In the genomic region with DNA sequence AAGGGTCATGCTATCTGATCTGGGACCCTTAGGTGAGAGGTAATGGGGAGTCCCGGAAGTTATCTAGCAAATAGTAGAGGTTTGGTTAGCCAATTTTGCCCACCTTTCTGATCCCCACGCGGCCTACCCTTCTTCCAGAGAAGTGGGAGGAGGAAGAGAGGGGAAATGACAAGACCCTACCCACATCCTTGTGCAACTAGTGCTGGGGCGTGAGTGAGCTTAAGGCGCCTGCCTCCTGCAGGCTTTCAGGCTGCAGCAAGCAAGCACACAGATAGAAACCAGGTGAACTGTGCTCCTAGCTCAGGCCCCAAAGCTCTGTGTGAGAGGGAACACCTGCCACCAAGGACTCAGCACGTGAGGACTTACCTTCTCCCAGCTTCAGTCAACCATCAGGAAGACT, we compare ENCODE assay signal across 8 mouse cellular contexts. TPM values are rescaled to one million over a fixed set of nuclear protein-coding genes. Genes with fewer than 3 reads are reported as not detected.
A peak's percentile ranks its signal among the peaks of the same experiment; 100 is the strongest.
DNase-seq lines count a peak whose midpoint lies in the region; ATAC-seq lines count a peak whose summit lies in the region.

No protein-coding gene starts in this region.

- peak overlapping the region; percentile 65 for H3K4me3 ChIP-seq in neural tube, embryonic 11.5 days (ENCODE audit: low read depth, low read length)
- peak overlapping the region; percentile 70 for H3K4me3 ChIP-seq in forebrain, embryonic 12.5 days (replicated peaks)
- peak overlapping the region; percentile 78 for H3K4me3 ChIP-seq in liver, embryonic 11.5 days (ENCODE audit: low read depth, low read length)
- peak overlapping the region; percentile 69 for H3K4me3 ChIP-seq in stomach, embryonic 16.5 days (replicated peaks; ENCODE audit: low read length)

- H3K9me3 ChIP-seq in neural tube, embryonic 11.5 days (ENCODE audit: control insufficient read depth, low read length) = no peaks in the 10 kb centered on the region
- no peaks in the 10 kb centered on the region for H3K9me3 ChIP-seq in forebrain, embryonic 12.5 days
- H3K9me3 ChIP-seq in liver, embryonic 11.5 days (ENCODE audit: control insufficient read depth, low read length) = no peaks in the 10 kb centered on the region
- H3K9me3 ChIP-seq in stomach, embryonic 16.5 days (replicated peaks; ENCODE audit: control insufficient read depth, low read length) = no peaks in the 10 kb centered on the region

- H3K9ac ChIP-seq in neural tube, embryonic 11.5 days (ENCODE audit: low read length) = no peak overlapping the region; the same call in 1 of the 2 replicates
- H3K9ac ChIP-seq in forebrain, embryonic 12.5 days = peak overlapping the region; percentile 85; the same call in 1 of the 2 replicates
- peak overlapping the region; percentile 72; the same call in 1 of the 2 replicates for H3K9ac ChIP-seq in liver, embryonic 11.5 days (ENCODE audit: low read depth, low read length)
- peak overlapping the region; percentile 87 for H3K9ac ChIP-seq in stomach, embryonic 16.5 days (ENCODE audit: low read length)

- H3K27ac ChIP-seq in neural tube, embryonic 11.5 days (ENCODE audit: low read depth, low read length) = peak overlapping the region; percentile 81
- no peak overlapping the region for H3K27ac ChIP-seq in forebrain, embryonic 12.5 days
- peak overlapping the region; percentile 73; the same call in 1 of the 2 replicates for H3K27ac ChIP-seq in liver, embryonic 11.5 days (ENCODE audit: low read depth, low read length)
- H3K27ac ChIP-seq in stomach, embryonic 16.5 days (ENCODE audit: low read length) = peak overlapping the region; percentile 80

- peaks cover 9% of the 10 kb centered on the region; the same call in 1 of the 2 replicates for H3K27me3 ChIP-seq in neural tube, embryonic 11.5 days (ENCODE audit: control insufficient read depth, insufficient read depth, low read length)
- peaks cover 45% of the 10 kb centered on the region for H3K27me3 ChIP-seq in forebrain, embryonic 12.5 days
- H3K27me3 ChIP-seq in liver, embryonic 11.5 days (replicated peaks; ENCODE audit: control insufficient read depth, insufficient read depth, low read length) = peaks cover 26% of the 10 kb centered on the region
- no peaks in the 10 kb centered on the region for H3K27me3 ChIP-seq in stomach, embryonic 16.5 days (ENCODE audit: control insufficient read depth, insufficient read depth, low read length)

- peak overlapping the region; percentile 98 for H3K4me2 ChIP-seq in neural tube, embryonic 11.5 days (ENCODE audit: low read depth)
- H3K4me2 ChIP-seq in forebrain, embryonic 12.5 days = peak overlapping the region; percentile 98
- peak overlapping the region; percentile 99 for H3K4me2 ChIP-seq in liver, embryonic 11.5 days
- peak overlapping the region; percentile 79 for H3K4me2 ChIP-seq in stomach, embryonic 16.5 days (ENCODE audit: low read depth, low read length)

- no peak for ATAC-seq in neural tube, embryonic 11.5 days (ENCODE audit: insufficient read depth, low FRiP score, low TSS enrichment)
- ATAC-seq in forebrain, embryonic 12.5 days (ENCODE audit: low FRiP score) = no peak
- ATAC-seq in liver, embryonic 11.5 days (replicated peaks; ENCODE audit: low FRiP score) = no peak
- ATAC-seq in stomach, embryonic 16.5 days (ENCODE audit: insufficient read depth, low FRiP score) = no peak

- DNase-seq in neural tube, embryonic 11.5 days (ENCODE audit: low spot score) = no peak
- no peak for DNase-seq in neural tube, embryonic 10.5 days (ENCODE audit: extremely low spot score, low spot score)
- DNase-seq in liver, embryonic 11.5 days (ENCODE audit: low spot score) = no peak
- DNase-seq in ovary, postnatal 36 days (ENCODE audit: low spot score) = no peak
- DNase-seq in spleen, postnatal 36 days (ENCODE audit: low spot score in 2 of 2) = no peak
- DNase-seq in embryo, embryonic 10 days (ENCODE audit: low spot score) = no peak

- WGBS in neural tube, embryonic 11.5 days = 11% methylated on average over 6 of the region's 6 CpGs
- 8% methylated on average over 6 of the region's 6 CpGs for WGBS in forebrain, embryonic 12.5 days
- 10% methylated on average over 6 of the region's 6 CpGs for WGBS in liver, embryonic 11.5 days
- 28% methylated on average over 6 of the region's 6 CpGs for WGBS in stomach, embryonic 16.5 days

- H3K4me1 ChIP-seq in neural tube, embryonic 11.5 days (ENCODE audit: control insufficient read depth, insufficient read depth, low read length) = peaks cover 12% of the 10 kb centered on the region
- H3K4me1 ChIP-seq in forebrain, embryonic 12.5 days = peaks cover 30% of the 10 kb centered on the region
- H3K4me1 ChIP-seq in liver, embryonic 11.5 days (replicated peaks; ENCODE audit: control insufficient read depth, insufficient read depth, low read length) = peaks cover 32% of the 10 kb centered on the region
- peaks cover 15% of the 10 kb centered on the region for H3K4me1 ChIP-seq in stomach, embryonic 16.5 days (ENCODE audit: control insufficient read depth, insufficient read depth, low read length)

- no peaks in the 10 kb centered on the region for H3K36me3 ChIP-seq in neural tube, embryonic 11.5 days (ENCODE audit: control insufficient read depth, insufficient read depth, low read length)
- H3K36me3 ChIP-seq in forebrain, embryonic 12.5 days (replicated peaks) = no peaks in the 10 kb centered on the region
- no peaks in the 10 kb centered on the region for H3K36me3 ChIP-seq in liver, embryonic 11.5 days (ENCODE audit: control insufficient read depth, insufficient read depth, low read length)
- H3K36me3 ChIP-seq in stomach, embryonic 16.5 days (ENCODE audit: control insufficient read depth, insufficient read depth, low read length) = no peaks in the 10 kb centered on the region

RNA-seq across cellular contexts. Expression of gene Csrp1, which starts 31.2 kb away (rescaled TPM):
- 47.5 and 51.1 TPM in 2 replicates for polyA plus RNA-seq in neural tube, embryonic 11.5 days (2014; fragmentation: Nextera tagmentation; extraction: Ambion mirVana)
- polyA plus RNA-seq in forebrain, embryonic 12.5 days (2016; fragmentation: Nextera tagmentation; extraction: Ambion mirVana) = 31.6 and 33.9 TPM in 2 replicates
- 65.6 and 71.8 TPM in 2 replicates for polyA plus RNA-seq in liver, embryonic 11.5 days (2014; fragmentation: Nextera tagmentation; extraction: Ambion mirVana)
- polyA plus RNA-seq in stomach, embryonic 16.5 days (2015; fragmentation: Nextera tagmentation; extraction: Ambion mirVana) = 229 and 245 TPM in 2 replicates
